Mouse (Mus musculus) kidney, adult 11 months (tissue): Measurements from ENCODE around the gene Ubxn10.
A peak's percentile ranks its signal among the peaks of the same experiment; 100 is the strongest.

Experiments used
- DNase-seq: peaks from one replicate; pipeline ENCODE4 v3.0.0; 2022

Ubxn10 gene

DNA sequence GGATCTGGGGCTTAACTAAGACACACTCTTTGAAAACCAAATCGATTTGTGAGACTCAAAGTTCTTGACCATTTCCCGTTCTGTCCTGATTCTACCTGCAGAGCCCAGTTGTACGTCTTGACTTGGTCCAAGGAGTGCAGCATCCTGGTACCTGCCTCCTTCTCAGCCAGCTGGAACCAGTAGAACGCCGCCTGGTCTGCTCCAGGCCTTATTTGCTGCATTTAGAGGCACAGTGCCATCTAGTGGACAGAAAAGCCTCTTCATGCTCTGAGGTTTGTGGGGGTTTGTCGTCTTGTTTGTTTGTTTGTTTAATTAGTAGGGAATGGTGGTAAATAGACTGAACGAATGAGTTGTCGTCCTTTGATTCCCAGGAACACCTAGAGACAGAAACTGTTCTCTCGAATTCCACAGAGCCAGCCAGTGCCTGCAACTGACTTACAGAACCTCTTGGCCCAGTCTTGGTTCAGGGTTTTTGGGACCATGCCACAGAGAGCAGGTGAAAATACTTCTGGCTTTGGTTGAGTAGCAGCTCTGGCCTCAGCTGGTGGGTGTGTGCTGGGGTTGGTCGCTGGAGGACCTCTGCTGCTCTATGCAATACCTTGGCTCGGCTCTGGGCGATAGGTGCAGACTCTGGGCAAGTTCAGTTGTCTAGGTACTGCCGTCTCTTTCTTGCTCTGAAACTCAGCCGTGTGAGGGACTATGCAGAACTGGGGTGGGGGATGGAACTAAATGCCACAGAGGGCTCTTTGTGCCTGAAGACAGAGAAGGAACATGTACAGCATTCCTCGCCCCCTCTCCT is 36.6 kb downstream of the Ubxn10 start:
- DNase-seq: peak; percentile 69

GRCm38 (mm10) chr4:138698296-138698695 is 38.7 kb downstream of the Ubxn10 start:
- peak; percentile 61 for DNase-seq

- DNase-seq: no peak
Measured at GRCm38 (mm10) chr4:138697166-138697860, 39.7 kb downstream of the Ubxn10 start.

GRCm38 (mm10) chr4:138696720-138697119 is 40.2 kb downstream of the Ubxn10 start:
- DNase-seq: peak; percentile 35

DNA sequence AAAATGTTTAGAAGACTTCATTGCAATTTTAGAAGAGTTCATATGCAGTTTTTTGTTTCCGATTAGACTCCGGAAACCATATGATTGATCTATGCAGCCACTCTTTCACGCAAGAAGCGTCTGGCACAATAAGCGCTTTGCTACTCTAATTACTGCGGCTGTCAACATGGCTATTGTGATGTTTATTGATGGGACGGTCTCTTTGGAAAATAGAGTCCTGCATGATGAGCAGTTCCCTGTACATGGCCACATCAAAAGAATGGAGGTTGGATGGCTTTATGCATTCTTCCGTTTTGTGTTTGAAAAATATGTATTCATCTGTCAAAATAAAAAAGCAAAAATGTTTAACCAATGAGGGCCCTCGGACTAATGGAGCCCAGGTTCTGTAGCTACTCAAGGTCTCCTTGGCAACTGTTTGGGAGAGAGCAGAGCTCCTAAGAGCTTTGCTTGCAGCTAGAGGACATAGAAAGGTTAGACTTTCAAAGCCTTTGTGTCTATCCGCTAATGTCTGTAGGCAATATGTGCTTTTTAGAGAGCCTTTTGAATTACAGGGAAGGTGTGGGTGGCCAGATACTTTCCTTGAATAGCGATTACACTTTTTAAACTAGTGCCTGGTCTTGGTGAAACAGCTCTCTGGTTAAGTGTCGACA is 43.8 kb downstream of the Ubxn10 start:
- no peak for DNase-seq

DNA sequence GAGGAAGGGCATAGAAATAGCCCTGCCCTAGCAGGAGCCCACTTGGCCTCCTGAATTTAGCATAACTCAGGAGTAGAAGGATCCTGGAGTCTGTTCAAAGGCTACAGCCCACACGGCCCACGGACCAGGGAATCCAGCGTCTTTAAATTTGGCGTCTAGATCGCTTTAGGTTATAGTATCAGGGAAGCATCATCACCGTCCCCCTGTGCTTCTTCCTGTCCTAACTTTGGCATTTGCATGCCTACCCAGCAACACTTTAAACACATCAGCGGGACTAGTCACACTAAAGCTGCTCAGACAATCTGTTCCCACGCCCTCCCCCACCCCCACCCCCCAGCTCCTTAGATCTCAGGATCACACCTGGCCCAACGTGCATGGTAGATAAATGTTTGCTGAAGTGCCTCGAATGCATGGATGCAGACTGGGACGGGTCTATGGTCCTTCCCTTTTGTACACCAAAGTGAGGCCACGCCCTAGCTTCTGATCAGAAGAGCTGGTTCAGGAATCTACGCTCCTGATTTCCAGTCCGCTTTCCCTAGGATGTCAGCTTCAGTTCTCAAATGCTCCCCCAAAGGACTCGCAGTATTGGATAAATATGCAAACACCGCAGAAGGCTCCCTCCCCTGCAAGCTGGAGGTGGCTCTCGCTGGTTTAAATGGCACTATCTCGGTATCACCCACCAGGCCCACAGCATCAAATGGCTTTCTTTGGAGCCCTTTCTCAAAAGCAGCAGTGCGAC is 45.4 kb downstream of the Ubxn10 start:
- DNase-seq: no peak

GRCm38 (mm10) chr4:138690561-138690960 is 46.4 kb downstream of the Ubxn10 start:
- DNase-seq: no peak

GRCm38 (mm10) chr4:138689094-138689512 is 47.9 kb downstream of the Ubxn10 start:
- DNase-seq: no peak

- DNase-seq: no peak
Measured at GRCm38 (mm10) chr4:138685813-138686212, 51.2 kb downstream of the Ubxn10 start.

GRCm38 (mm10) chr4:138682760-138683159 is 54.2 kb downstream of the Ubxn10 start:
- no peak for DNase-seq

DNA sequence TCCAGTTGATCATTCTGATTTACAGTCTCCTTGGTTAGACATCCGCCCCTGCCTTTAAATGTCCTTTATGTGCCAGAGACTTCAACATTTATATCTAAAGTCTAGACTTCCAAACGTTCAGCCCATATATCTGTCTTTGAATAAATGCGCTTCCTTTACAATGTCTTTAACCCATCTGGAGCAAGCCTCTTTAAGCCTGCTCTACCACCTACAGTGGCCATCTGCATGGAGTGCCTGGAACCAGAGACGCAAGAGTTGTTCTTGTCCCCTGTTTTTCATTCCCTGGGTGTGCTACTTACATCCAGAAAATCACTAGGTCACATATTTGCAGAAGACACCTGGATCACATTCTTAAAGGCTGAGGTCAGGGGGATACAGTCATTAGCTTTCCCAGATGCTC is 56.8 kb downstream of the Ubxn10 start:
- DNase-seq: no peak

GRCm38 (mm10) chr4:138677579-138677978 is 59.4 kb downstream of the Ubxn10 start:
- no peak for DNase-seq

GRCm38 (mm10) chr4:138676480-138676879 is 60.5 kb downstream of the Ubxn10 start:
- DNase-seq: no peak

- no peak for DNase-seq
Measured at GRCm38 (mm10) chr4:138672160-138672559, 64.8 kb downstream of the Ubxn10 start.

GRCm38 (mm10) chr4:138670093-138670889 is 66.7 kb downstream of the Ubxn10 start:
- no peak for DNase-seq

DNA sequence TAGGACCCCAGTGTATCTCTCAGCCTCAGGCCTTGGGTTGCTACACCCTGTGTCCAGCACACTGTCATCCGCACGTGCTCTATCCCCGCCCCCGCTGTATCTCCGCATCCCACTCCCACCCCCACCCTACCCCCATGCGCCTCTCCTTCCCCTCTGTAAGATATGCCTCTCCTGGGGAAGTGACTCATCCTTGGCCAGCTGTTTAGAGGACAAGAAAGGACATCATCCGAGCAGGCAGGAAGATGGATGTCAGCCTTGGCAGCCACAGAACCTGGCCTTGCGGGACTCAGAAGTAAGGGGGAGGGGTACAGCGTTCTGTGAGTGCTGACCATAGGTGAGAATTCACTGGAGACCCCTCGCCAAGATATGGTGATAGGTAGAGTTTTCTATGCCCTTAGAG is 70.4 kb downstream of the Ubxn10 start:
- DNase-seq: no peak

GRCm38 (mm10) chr4:138659936-138660602 is 76.9 kb downstream of the Ubxn10 start:
- DNase-seq: no peak
